Mouse (Mus musculus): ENCODE data around the gene Slc8a2.

Slc8a2 gene

DNA sequence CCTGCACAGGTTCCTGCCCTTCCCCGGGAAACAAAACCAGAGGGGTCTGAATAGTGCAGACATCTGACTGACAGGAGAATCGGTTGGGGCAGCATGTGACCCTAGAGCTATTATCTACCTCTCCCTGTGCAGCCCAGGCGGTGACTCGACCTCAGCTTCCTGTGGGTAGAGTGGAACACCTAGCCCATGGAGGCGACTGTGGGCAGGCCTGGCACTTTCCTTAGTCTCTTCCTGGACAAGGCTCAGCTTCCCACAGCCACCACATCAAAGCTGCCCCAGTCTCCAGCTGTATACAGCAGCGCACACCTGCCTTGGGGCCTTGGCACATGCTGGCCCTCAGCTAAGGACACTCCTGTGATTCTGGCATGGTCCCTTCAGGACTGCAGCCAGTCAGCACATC lies 71.5 kb downstream of the Slc8a2 start:
- in situ Hi-C loops (cut with MboI; ENCODE audit: low pct_unique_long_range_greater_than_20kb in 1 of 2, low sequenced_read_pairs in 2 of 2, unreplicated experiment in 1 of 2), result no loop called here

DNA sequence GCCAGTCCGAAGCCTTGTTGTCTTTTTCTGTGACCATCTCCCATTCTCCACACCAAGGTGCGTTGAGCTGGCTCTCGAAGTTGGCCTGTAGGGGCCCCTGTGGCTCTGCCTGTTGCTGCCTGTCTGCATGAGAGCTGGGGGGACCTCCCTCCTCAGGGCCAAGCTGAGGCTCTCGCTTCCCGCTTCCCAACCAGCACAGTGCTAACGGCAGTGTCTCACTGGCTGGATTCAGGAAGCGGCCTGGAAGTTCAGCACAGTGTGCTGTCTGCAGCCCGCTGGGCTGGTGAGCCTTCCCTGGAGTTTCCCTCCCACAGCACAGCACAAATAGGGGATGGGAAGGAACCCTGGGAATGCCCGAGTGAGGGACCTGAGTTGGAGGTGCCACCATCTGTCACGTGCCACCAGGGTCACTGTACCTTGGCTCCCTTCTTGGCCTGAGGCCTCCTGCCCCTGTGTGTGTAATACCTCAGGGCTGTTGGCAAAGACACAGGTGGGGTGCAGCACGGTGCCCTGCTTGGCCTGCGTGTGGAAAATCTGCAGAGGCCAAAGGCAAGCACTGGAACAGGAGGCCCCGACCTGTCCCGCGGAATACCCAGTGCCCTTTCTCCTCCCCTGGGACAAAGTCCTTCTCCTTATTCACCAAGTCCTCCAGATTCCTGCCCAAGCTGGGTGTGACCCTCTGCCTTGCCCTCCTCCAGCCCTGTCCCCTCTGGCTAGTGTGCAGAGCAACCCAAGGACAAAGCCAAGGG lies 73.3 kb downstream of the Slc8a2 start:
- in situ Hi-C loops (cut with MboI; ENCODE audit: low pct_unique_long_range_greater_than_20kb in 1 of 2, low sequenced_read_pairs in 2 of 2, unreplicated experiment in 1 of 2), result no loop called here

DNA sequence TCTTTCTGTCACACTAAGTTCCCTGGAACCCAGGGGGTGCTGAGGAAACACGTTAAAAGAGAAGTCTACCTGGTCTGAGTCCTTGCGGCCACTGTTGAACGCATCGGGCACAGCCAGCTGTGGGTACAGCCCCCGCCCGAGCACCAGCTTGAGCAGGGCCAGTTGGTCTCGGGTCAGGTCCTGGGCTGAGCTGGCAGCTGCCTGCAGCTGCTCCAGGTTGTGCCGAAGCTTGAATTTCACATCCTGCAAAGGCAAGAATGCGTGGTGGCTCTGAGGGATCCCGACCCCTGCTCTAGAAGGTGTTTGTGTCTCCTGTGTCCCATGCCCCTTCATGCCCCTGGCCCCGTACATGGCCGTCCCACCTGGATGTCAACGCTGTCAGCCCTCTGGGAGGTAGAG lies 73.9 kb downstream of the Slc8a2 start:
- in situ Hi-C loops (cut with MboI; ENCODE audit: low pct_unique_long_range_greater_than_20kb in 1 of 2, low sequenced_read_pairs in 2 of 2, unreplicated experiment in 1 of 2), result no loop called here

DNA sequence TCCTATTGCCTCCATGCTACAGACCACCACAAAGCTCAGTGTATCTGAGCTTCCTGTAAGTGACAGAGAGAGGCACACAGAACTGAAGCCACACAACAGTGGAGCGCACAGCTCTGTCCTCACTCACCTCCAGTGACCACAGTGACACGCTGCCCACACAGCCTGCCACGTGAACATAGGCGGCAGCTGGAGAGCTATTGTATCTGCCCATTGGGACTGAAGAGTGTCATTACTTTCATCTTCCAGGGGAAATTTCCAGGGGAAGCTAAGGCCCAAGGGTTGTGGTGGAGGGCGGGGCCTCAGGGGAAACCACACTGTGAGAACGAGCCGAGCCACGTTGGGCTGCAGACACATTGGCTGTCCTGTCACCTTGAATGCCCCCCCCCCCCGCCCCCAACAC lies 75.2 kb downstream of the Slc8a2 start:
- in situ Hi-C loops (cut with MboI; ENCODE audit: low pct_unique_long_range_greater_than_20kb in 1 of 2, low sequenced_read_pairs in 2 of 2, unreplicated experiment in 1 of 2), result no loop called here

DNA sequence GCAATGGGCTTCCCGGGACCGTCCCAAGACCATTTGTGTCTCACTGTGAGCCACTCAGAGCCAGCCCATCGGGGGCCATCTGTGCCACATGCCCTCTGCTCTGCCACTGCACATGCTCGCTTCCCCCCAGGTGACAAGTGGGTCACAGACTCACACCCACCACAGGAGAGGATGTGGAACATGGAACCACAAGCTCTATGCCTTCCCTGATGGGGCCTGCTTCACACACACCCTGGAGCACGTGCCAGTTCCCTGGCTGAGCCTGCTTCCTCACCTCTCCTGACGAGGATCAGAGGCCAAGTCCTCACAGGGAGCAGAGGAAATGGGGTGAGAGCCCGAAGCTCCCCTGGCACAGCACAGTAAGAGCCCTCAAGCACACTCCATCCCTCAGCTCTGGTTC lies 77.5 kb downstream of the Slc8a2 start:
- in situ Hi-C loops (cut with MboI; ENCODE audit: low pct_unique_long_range_greater_than_20kb in 1 of 2, low sequenced_read_pairs in 2 of 2, unreplicated experiment in 1 of 2), result no loop called here

DNA sequence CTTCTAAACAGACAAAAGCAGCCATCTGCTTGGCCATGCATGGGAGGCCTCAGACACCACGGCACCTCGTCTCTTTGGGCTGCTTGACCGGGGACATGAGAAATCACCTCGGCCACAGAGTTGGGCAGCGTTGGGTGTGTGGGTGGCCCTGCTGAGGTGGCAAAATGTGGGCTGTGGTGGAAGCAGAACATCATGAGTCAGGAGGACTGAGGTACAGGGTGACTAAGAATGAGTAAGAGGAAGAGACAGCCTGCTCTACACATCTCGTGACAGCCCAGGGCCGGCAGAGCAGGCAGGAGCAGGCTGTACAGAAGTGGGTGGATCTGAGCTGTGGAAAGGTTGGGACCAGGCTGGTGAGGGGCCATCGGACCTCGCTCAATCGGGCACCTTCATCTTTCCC lies 77.9 kb downstream of the Slc8a2 start:
- in situ Hi-C loops (cut with MboI; ENCODE audit: low pct_unique_long_range_greater_than_20kb in 1 of 2, low sequenced_read_pairs in 2 of 2, unreplicated experiment in 1 of 2), result no loop called here

DNA sequence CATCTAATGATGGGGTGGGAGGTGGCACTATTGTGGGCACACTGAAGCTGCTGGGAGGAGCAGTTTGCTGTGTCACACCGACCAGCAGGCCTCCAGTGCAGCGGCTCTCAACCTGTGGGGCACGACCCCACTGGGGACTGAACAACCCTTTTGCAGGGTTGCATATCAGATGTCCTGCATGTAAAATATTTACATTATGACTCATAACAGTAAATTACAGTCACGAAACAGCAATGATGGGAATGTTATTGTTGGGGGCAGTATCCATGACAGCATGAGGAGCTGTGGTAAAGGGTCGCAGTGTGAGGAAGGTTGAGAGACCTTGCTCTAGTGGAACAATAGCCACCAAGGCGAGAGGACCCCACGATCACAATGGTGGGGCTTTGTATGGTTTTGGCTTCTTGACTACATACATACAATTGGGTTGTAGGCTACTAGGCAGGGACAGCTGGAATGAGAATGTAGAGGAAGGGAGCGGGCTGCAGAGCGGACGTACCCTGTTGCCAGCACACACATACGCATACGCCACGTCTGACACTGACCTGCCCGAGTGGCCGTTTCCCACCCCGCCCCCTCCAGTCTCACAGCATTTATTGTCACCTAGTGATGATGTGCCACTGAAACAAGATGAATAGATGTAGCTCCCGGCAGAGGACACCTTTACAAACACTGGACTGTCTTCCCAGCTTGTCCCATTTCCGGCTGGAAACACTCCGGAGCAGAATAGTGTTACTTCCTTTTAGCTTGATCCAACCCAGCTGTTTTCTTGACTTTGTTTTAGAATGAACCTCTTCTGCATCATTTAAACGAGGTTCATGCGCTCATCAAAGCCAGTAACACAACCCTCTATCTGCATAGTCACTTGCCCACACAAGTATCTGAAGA lies 79.4 kb downstream of the Slc8a2 start:
- in situ Hi-C loops (cut with MboI; ENCODE audit: low pct_unique_long_range_greater_than_20kb in 1 of 2, low sequenced_read_pairs in 2 of 2, unreplicated experiment in 1 of 2), result no loop called here
